Mouse (Mus musculus): ENCODE data around the gene Soat2. TPM values are rescaled to one million over a fixed set of nuclear protein-coding genes. Genes with fewer than 3 reads are reported as not detected.

Gene Soat2
- polyA plus RNA-seq, 1 experiment: 0.16 TPM

GRCm38 (mm10) chr15:102179924-102180323 is 29.6 kb downstream of the Soat2 start:
- no peak for DNase-seq (ENCODE audit: extremely low spot score in 1 of 2, low spot score in 1 of 2)

GRCm38 (mm10) chr15:102183076-102183475 is 32.8 kb downstream of the Soat2 start:
- DNase-seq (ENCODE audit: extremely low spot score in 1 of 2, low spot score in 1 of 2): no peak

GRCm38 (mm10) chr15:102186239-102186638 is 35.9 kb downstream of the Soat2 start:
- no peak for DNase-seq (ENCODE audit: extremely low spot score in 1 of 2, low spot score in 1 of 2)

GRCm38 (mm10) chr15:102188096-102188495 is 37.8 kb downstream of the Soat2 start:
- DNase-seq (ENCODE audit: extremely low spot score in 1 of 2, low spot score in 1 of 2): no peak

GRCm38 (mm10) chr15:102188883-102189282 is 38.6 kb downstream of the Soat2 start:
- DNase-seq (ENCODE audit: extremely low spot score in 1 of 2, low spot score in 1 of 2): no peak

GRCm38 (mm10) chr15:102191699-102192098 is 41.4 kb downstream of the Soat2 start:
- no peak for DNase-seq (ENCODE audit: extremely low spot score in 1 of 2, low spot score in 1 of 2)

- DNase-seq (ENCODE audit: extremely low spot score in 1 of 2, low spot score in 1 of 2): no peak
Observed at GRCm38 (mm10) chr15:102192271-102192812, 42.0 kb downstream of the Soat2 start.

- no peak for DNase-seq (ENCODE audit: extremely low spot score in 1 of 2, low spot score in 1 of 2)
Observed at GRCm38 (mm10) chr15:102192820-102193386, 42.6 kb downstream of the Soat2 start.

GRCm38 (mm10) chr15:102193652-102194051 is 43.3 kb downstream of the Soat2 start:
- no peak for DNase-seq (ENCODE audit: extremely low spot score in 1 of 2, low spot score in 1 of 2)

- no peak for DNase-seq (ENCODE audit: extremely low spot score in 1 of 2, low spot score in 1 of 2)
Observed at GRCm38 (mm10) chr15:102194439-102194838, 44.1 kb downstream of the Soat2 start.

- no peak for DNase-seq (ENCODE audit: extremely low spot score in 1 of 2, low spot score in 1 of 2)
Observed at GRCm38 (mm10) chr15:102195373-102195772, 45.0 kb downstream of the Soat2 start.

GRCm38 (mm10) chr15:102198841-102199240 is 48.5 kb downstream of the Soat2 start:
- DNase-seq (ENCODE audit: extremely low spot score in 1 of 2, low spot score in 1 of 2): no peak

GRCm38 (mm10) chr15:102202971-102203834 is 52.9 kb downstream of the Soat2 start, which contains the start of gene Zfp740:
Gene Zfp740, plus strand, starts transcription at chr15:102203249.
- peak; percentile 91 to 94 for DNase-seq (ENCODE audit: extremely low spot score in 1 of 2, low spot score in 1 of 2)

GRCm38 (mm10) chr15:102203835-102204381 is 53.6 kb downstream of the Soat2 start:
- DNase-seq (ENCODE audit: extremely low spot score in 1 of 2, low spot score in 1 of 2): peak; percentile 45 to 77

- no peak for DNase-seq (ENCODE audit: extremely low spot score in 1 of 2, low spot score in 1 of 2)
Observed at GRCm38 (mm10) chr15:102204674-102205505, 54.6 kb downstream of the Soat2 start, which contains the start of gene Csad. Gene Csad, minus strand, starts transcription at chr15:102204724.

GRCm38 (mm10) chr15:102205779-102206178 is 55.5 kb downstream of the Soat2 start:
- DNase-seq (ENCODE audit: extremely low spot score in 1 of 2, low spot score in 1 of 2): peak in 1 of 2 experiments; percentile 43

GRCm38 (mm10) chr15:102207351-102207750 is 57.0 kb downstream of the Soat2 start:
- DNase-seq (ENCODE audit: extremely low spot score in 1 of 2, low spot score in 1 of 2): no peak

- DNase-seq (ENCODE audit: extremely low spot score in 1 of 2, low spot score in 1 of 2): no peak
Observed at GRCm38 (mm10) chr15:102208092-102208561, 57.8 kb downstream of the Soat2 start.

GRCm38 (mm10) chr15:102209114-102209513 is 58.8 kb downstream of the Soat2 start:
- no peak for DNase-seq (ENCODE audit: extremely low spot score in 1 of 2, low spot score in 1 of 2)

- DNase-seq (ENCODE audit: extremely low spot score in 1 of 2, low spot score in 1 of 2): no peak
Observed at GRCm38 (mm10) chr15:102210816-102211215, 60.5 kb downstream of the Soat2 start.
